ENCODE assay signal across 7 mouse cellular contexts in the genomic region with DNA sequence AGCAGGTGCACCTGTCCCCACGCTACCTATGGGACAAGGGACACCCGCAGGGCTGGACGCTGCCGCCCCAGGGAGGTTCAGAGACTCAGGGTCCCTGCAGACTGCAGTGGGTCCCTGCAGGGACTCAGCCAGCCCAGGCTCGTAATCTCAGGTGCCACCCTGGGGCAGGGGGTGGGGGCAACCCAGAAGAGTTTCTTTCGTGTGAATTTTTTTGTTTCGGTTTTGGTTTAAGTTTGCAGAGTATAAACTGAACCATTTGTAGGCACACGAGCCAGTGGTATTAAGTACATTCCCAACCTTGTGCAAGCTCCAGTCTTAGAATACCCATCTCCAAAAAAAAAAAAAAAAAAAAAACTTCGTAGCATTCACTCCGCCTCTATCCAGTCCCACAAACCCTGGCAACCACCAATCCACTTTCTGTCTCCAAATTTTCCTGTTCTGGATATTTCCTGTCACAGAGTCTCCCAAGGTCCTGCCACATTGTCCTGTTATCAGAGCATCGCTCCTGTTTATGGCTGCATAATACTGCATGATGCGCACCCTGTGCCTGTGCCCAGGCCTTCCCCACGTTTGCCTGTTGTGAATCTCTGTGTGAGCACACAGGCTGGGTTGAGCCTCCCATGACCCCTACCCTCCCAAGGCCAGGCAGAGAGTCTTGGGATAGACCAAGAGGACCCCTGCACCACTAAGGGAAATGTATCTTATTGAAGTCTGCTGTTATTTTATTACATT. TPM values are rescaled to one million over a fixed set of nuclear protein-coding genes. Genes with fewer than 3 reads are reported as not detected.
DNase-seq lines count a peak whose midpoint lies in the region; ATAC-seq and TF ChIP-seq lines count a peak whose summit lies in the region.

No protein-coding gene starts in this region.

- peak; percentile 24; the same call in 1 of the 2 replicates for ATAC-seq in lung, embryonic 16.5 days (ENCODE audit: low read depth)
- no peak for ATAC-seq in forebrain, embryonic 11.5 days (replicated peaks; ENCODE audit: low FRiP score)
- no peak for ATAC-seq in limb, embryonic 14.5 days (ENCODE audit: low FRiP score, low read depth)

- H3K36me3 ChIP-seq in lung, embryonic 16.5 days (ENCODE audit: control insufficient read depth, insufficient read depth, low read length): no peaks in the 10 kb centered on the region
- no peaks in the 10 kb centered on the region for H3K36me3 ChIP-seq in forebrain, embryonic 11.5 days (ENCODE audit: control insufficient read depth, insufficient read depth, low read length)
- H3K36me3 ChIP-seq in limb, embryonic 14.5 days (ENCODE audit: control insufficient read depth, insufficient read depth, low read length): no peaks in the 10 kb centered on the region
- H3K36me3 ChIP-seq in small intestine, adult 2 months (ENCODE audit: control insufficient read depth, insufficient read depth, low read length): no peaks in the 10 kb centered on the region

- peaks cover 10% of the 10 kb centered on the region for H3K4me1 ChIP-seq in lung, embryonic 16.5 days (replicated peaks; ENCODE audit: control insufficient read depth, insufficient read depth, low read length)
- H3K4me1 ChIP-seq in forebrain, embryonic 11.5 days (replicated peaks; ENCODE audit: control insufficient read depth, insufficient read depth, low read length): peaks cover 4% of the 10 kb centered on the region; the same call in 1 of the 2 replicates
- peaks cover 8% of the 10 kb centered on the region for H3K4me1 ChIP-seq in limb, embryonic 14.5 days (ENCODE audit: control insufficient read depth, insufficient read depth, low read length)
- H3K4me1 ChIP-seq in small intestine, adult 2 months (ENCODE audit: control insufficient read depth, insufficient read depth, insufficient read length, low read length): peaks cover 26% of the 10 kb centered on the region

- no peak overlapping the region for H3K27ac ChIP-seq in lung, embryonic 16.5 days (ENCODE audit: low read length)
- H3K27ac ChIP-seq in forebrain, embryonic 11.5 days (ENCODE audit: low read depth, low read length): no peak overlapping the region
- H3K27ac ChIP-seq in limb, embryonic 14.5 days (replicated peaks; ENCODE audit: low read depth, low read length): no peak overlapping the region
- peak overlapping the region; percentile 88 for H3K27ac ChIP-seq in small intestine, adult 2 months (ENCODE audit: insufficient read depth, low read depth, low read length)

- no peak for DNase-seq in lung, postnatal 4 days
- no peak for DNase-seq in forebrain, embryonic 11.5 days (ENCODE audit: low spot score)
- DNase-seq in limb, embryonic 14.5 days (ENCODE audit: low spot score): no peak
- no peak for DNase-seq in cerebellum, adult 11 months
- DNase-seq in kidney, postnatal 25 days: no peak

- no peaks in the 10 kb centered on the region for H3K9me3 ChIP-seq in lung, embryonic 16.5 days (ENCODE audit: control insufficient read depth, low read length)
- no peaks in the 10 kb centered on the region for H3K9me3 ChIP-seq in forebrain, embryonic 11.5 days (ENCODE audit: control insufficient read depth, low read length)
- H3K9me3 ChIP-seq in limb, embryonic 14.5 days (ENCODE audit: control insufficient read depth, low read length): no peaks in the 10 kb centered on the region

- peak overlapping the region; percentile 62 for H3K9ac ChIP-seq in lung, embryonic 16.5 days (ENCODE audit: low read length)
- H3K9ac ChIP-seq in forebrain, embryonic 11.5 days (ENCODE audit: low read length): no peak overlapping the region
- H3K9ac ChIP-seq in limb, embryonic 14.5 days (ENCODE audit: low read depth, low read length, severe bottlenecking): peak overlapping the region; percentile 9; the same call in 1 of the 2 replicates

- no peak for TF ChIP-seq CTCF in small intestine, adult 2 months (IDR thresholded peaks at IDR 0.05; ENCODE audit: extremely low read depth, insufficient read length, insufficient replicate concordance, low read depth, low read length)

- TF ChIP-seq POLR2A in limb, embryonic 14.5 days (IDR thresholded peaks at IDR 0.05; ENCODE audit: borderline replicate concordance, extremely low read depth, insufficient read depth, insufficient read length): no peak
- TF ChIP-seq POLR2A in small intestine, adult 2 months (IDR thresholded peaks at IDR 0.05; ENCODE audit: low read depth, low read length): no peak

- peaks cover 17% of the 10 kb centered on the region for H3K27me3 ChIP-seq in lung, embryonic 16.5 days (ENCODE audit: control insufficient read depth, insufficient read depth, low read depth, low read length)
- peaks cover 25% of the 10 kb centered on the region for H3K27me3 ChIP-seq in forebrain, embryonic 11.5 days (ENCODE audit: control insufficient read depth, insufficient read depth, low read length)
- peaks cover 27% of the 10 kb centered on the region for H3K27me3 ChIP-seq in limb, embryonic 14.5 days (ENCODE audit: control insufficient read depth, insufficient read depth, low read length)
- no peaks in the 10 kb centered on the region for H3K27me3 ChIP-seq in small intestine, adult 2 months (ENCODE audit: control insufficient read depth, insufficient read depth, low read length)

- H3K4me2 ChIP-seq in lung, embryonic 16.5 days (ENCODE audit: low read depth, low read length): peak overlapping the region; percentile 55
- peak overlapping the region; percentile 5; the same call in 1 of the 2 replicates for H3K4me2 ChIP-seq in forebrain, embryonic 11.5 days (ENCODE audit: low read depth, low read length, severe bottlenecking)
- peak overlapping the region; percentile 41 for H3K4me2 ChIP-seq in limb, embryonic 14.5 days (replicated peaks; ENCODE audit: low read depth, low read length, severe bottlenecking)

- H3K4me3 ChIP-seq in lung, embryonic 16.5 days (ENCODE audit: low read length): peak overlapping the region; percentile 42
- no peak overlapping the region for H3K4me3 ChIP-seq in forebrain, embryonic 11.5 days (ENCODE audit: low read depth, low read length)
- H3K4me3 ChIP-seq in limb, embryonic 14.5 days (replicated peaks; ENCODE audit: low read length): peak overlapping the region; percentile 15; the same call in 1 of the 2 replicates
- peak overlapping the region; percentile 63 for H3K4me3 ChIP-seq in small intestine, adult 2 months (ENCODE audit: low read depth, low read length)

- 31% methylated on average over 13 of the region's 13 CpGs for WGBS in lung, embryonic 16.5 days
- 35% methylated on average over 13 of the region's 13 CpGs for WGBS in forebrain, embryonic 11.5 days
- 30% methylated on average over 13 of the region's 13 CpGs for WGBS in limb, embryonic 14.5 days
- 8% methylated on average over 13 of the region's 13 CpGs for WGBS in small intestine, adult 2 months

RNA-seq across cellular contexts. Expression of a gene that starts 28.6 kb away (rescaled TPM):
- 5.1 and 5.7 TPM in 2 replicates for polyA plus RNA-seq in lung, embryonic 16.5 days (2015; fragmentation: Nextera tagmentation; extraction: Ambion mirVana)
- polyA plus RNA-seq in forebrain, embryonic 11.5 days (2014; fragmentation: Nextera tagmentation; extraction: Ambion mirVana): 8.0 and 9.2 TPM in 2 replicates
- polyA plus RNA-seq in limb, embryonic 14.5 days (2012; rRNA removed): 7.6 and 7.9 TPM in 2 replicates
- 6.5 and 7.2 TPM in 2 replicates for polyA plus RNA-seq in limb, embryonic 14.5 days (2014; fragmentation: Nextera tagmentation; extraction: Ambion mirVana)
- polyA plus RNA-seq in small intestine, adult 2 months (2012; rRNA removed): 0.44 and 0.74 TPM in 2 replicates

RNA-seq across cellular contexts. Expression of a gene that starts 39.3 kb away (rescaled TPM):
- polyA plus RNA-seq in lung, embryonic 16.5 days (2015; fragmentation: Nextera tagmentation; extraction: Ambion mirVana): 0.11 and 0.72 TPM in 2 replicates
- 1.5 and 2.2 TPM in 2 replicates for polyA plus RNA-seq in forebrain, embryonic 11.5 days (2014; fragmentation: Nextera tagmentation; extraction: Ambion mirVana)
- 0.13 and 0.20 TPM in 2 replicates for polyA plus RNA-seq in limb, embryonic 14.5 days (2012; rRNA removed)
- not detected in 2 replicates for polyA plus RNA-seq in limb, embryonic 14.5 days (2014; fragmentation: Nextera tagmentation; extraction: Ambion mirVana)
- 0.32 and 0.38 TPM in 2 replicates for polyA plus RNA-seq in small intestine, adult 2 months (2012; rRNA removed)

RNA-seq across cellular contexts. Expression of a gene that starts 51.1 kb away (rescaled TPM):
- polyA plus RNA-seq in lung, embryonic 16.5 days (2015; fragmentation: Nextera tagmentation; extraction: Ambion mirVana): 19.4 and 20.8 TPM in 2 replicates
- 19.4 and 21.6 TPM in 2 replicates for polyA plus RNA-seq in forebrain, embryonic 11.5 days (2014; fragmentation: Nextera tagmentation; extraction: Ambion mirVana)
- polyA plus RNA-seq in limb, embryonic 14.5 days (2012; rRNA removed): 25.9 and 33.0 TPM in 2 replicates
- 12.8 and 14.8 TPM in 2 replicates for polyA plus RNA-seq in limb, embryonic 14.5 days (2014; fragmentation: Nextera tagmentation; extraction: Ambion mirVana)
- 19.3 and 31.6 TPM in 2 replicates for polyA plus RNA-seq in small intestine, adult 2 months (2012; rRNA removed)

RNA-seq across cellular contexts. Expression of a gene that starts 56.3 kb away (rescaled TPM):
- polyA plus RNA-seq in lung, embryonic 16.5 days (2015; fragmentation: Nextera tagmentation; extraction: Ambion mirVana): 57.3 and 63.6 TPM in 2 replicates
- 10.7 and 13.0 TPM in 2 replicates for polyA plus RNA-seq in forebrain, embryonic 11.5 days (2014; fragmentation: Nextera tagmentation; extraction: Ambion mirVana)
- 46.2 and 52.2 TPM in 2 replicates for polyA plus RNA-seq in limb, embryonic 14.5 days (2012; rRNA removed)
- polyA plus RNA-seq in limb, embryonic 14.5 days (2014; fragmentation: Nextera tagmentation; extraction: Ambion mirVana): 33.8 and 36.6 TPM in 2 replicates
- 16.2 and 29.7 TPM in 2 replicates for polyA plus RNA-seq in small intestine, adult 2 months (2012; rRNA removed)

Comparison
In these comparisons a context has a peak if more than half of its experiments do, and no peak if none do; other contexts are left out.
1. H3K4me2 ChIP-seq: peak in every context shown above with its lines; median percentile 55 in lung, embryonic 16.5 days; 41 in limb, embryonic 14.5 days; 5 in forebrain, embryonic 11.5 days.